ENCODE assay signal across 8 mouse cellular contexts in genomic region chr6:30681935-30682900, GRCm38 (mm10). TPM values are rescaled to one million over a fixed set of nuclear protein-coding genes. Genes with fewer than 3 reads are reported as not detected.
DNase-seq lines count a peak whose midpoint lies in the region; ATAC-seq lines count a peak whose summit lies in the region.

No protein-coding gene starts in this region.

- no peaks in the 10 kb centered on the region for H3K36me3 ChIP-seq in forebrain, embryonic 12.5 days (replicated peaks)
- no peaks in the 10 kb centered on the region for H3K36me3 ChIP-seq in forebrain, embryonic 15.5 days
- no peaks in the 10 kb centered on the region for H3K36me3 ChIP-seq in heart, embryonic 14.5 days (ENCODE audit: control insufficient read depth, insufficient read depth, low read length)

- H3K4me1 ChIP-seq in forebrain, embryonic 12.5 days = peaks cover 29% of the 10 kb centered on the region
- H3K4me1 ChIP-seq in forebrain, embryonic 15.5 days = peaks cover 19% of the 10 kb centered on the region
- peaks cover 5 to 8% of the 10 kb centered on the region in 2 experiments; a peak in 2 of 4 replicates for H3K4me1 ChIP-seq in heart, embryonic 14.5 days (ENCODE audit: control insufficient read depth in 2 of 2, insufficient read depth in 2 of 2, low read length in 2 of 2)

- H3K27ac ChIP-seq in forebrain, embryonic 12.5 days = peak overlapping the region; percentile 74
- H3K27ac ChIP-seq in forebrain, embryonic 15.5 days (replicated peaks) = no peak overlapping the region
- H3K27ac ChIP-seq in heart, embryonic 14.5 days (replicated peaks in 1 of 2; ENCODE audit: control insufficient read depth in 1 of 2, insufficient read depth in 1 of 2, low read depth in 2 of 2, low read length in 2 of 2) = peak overlapping the region; percentile 46 to 61

- no peaks in the 10 kb centered on the region for H3K9me3 ChIP-seq in forebrain, embryonic 12.5 days
- no peaks in the 10 kb centered on the region for H3K9me3 ChIP-seq in forebrain, embryonic 15.5 days
- no peaks in the 10 kb centered on the region for H3K9me3 ChIP-seq in heart, embryonic 14.5 days (ENCODE audit: control insufficient read depth, low read length)

- no peak overlapping the region for H3K9ac ChIP-seq in forebrain, embryonic 12.5 days
- H3K9ac ChIP-seq in forebrain, embryonic 15.5 days (replicated peaks) = no peak overlapping the region
- H3K9ac ChIP-seq in heart, embryonic 14.5 days (ENCODE audit: low read length) = no peak overlapping the region

- 63% methylated on average over 13 of the region's 13 CpGs for WGBS in forebrain, embryonic 12.5 days
- WGBS in forebrain, embryonic 15.5 days = 62% methylated on average over 13 of the region's 13 CpGs
- 67% methylated on average over 13 of the region's 13 CpGs for WGBS in heart, embryonic 14.5 days

- ATAC-seq in forebrain, embryonic 12.5 days (ENCODE audit: low FRiP score) = no peak
- no peak for ATAC-seq in forebrain, embryonic 15.5 days (replicated peaks)
- no peak; the same call in 1 of the 2 replicates for ATAC-seq in heart, embryonic 14.5 days (ENCODE audit: insufficient number of reproducible peaks, insufficient read depth, low FRiP score, low read depth)
- no peak for ATAC-seq in CD4-positive, CD25-positive, alpha-beta regulatory T cell, adult 4 months

- no peak overlapping the region for H3K4me2 ChIP-seq in forebrain, embryonic 12.5 days
- no peak overlapping the region for H3K4me2 ChIP-seq in forebrain, embryonic 15.5 days (replicated peaks)
- no peak overlapping the region for H3K4me2 ChIP-seq in heart, embryonic 14.5 days (ENCODE audit: low read length)

- peak; percentile 68 for DNase-seq in embryo, embryonic 10.5 days (ENCODE audit: low spot score)
- DNase-seq in liver = peak; percentile 55
- DNase-seq in ovary, postnatal 36 days (ENCODE audit: low spot score) = no peak
- no peak for DNase-seq in thymus, postnatal 36 days

- no peaks in the 10 kb centered on the region for H3K27me3 ChIP-seq in forebrain, embryonic 12.5 days
- H3K27me3 ChIP-seq in forebrain, embryonic 15.5 days = no peaks in the 10 kb centered on the region
- no peaks in the 10 kb centered on the region for H3K27me3 ChIP-seq in heart, embryonic 14.5 days (ENCODE audit: control insufficient read depth, insufficient read depth, low read length)

- H3K4me3 ChIP-seq in forebrain, embryonic 12.5 days (replicated peaks) = no peak overlapping the region
- no peak overlapping the region for H3K4me3 ChIP-seq in forebrain, embryonic 15.5 days
- no peak overlapping the region for H3K4me3 ChIP-seq in heart, embryonic 14.5 days (ENCODE audit: control insufficient read depth in 1 of 2, insufficient read depth in 1 of 2, low read depth in 1 of 2, low read length in 2 of 2)

RNA-seq across cellular contexts. Expression of gene Cep41, which starts 11.3 kb away (rescaled TPM):
- polyA plus RNA-seq in forebrain, embryonic 12.5 days (2016; fragmentation: Nextera tagmentation; extraction: Ambion mirVana) = 23.3 and 25.1 TPM in 2 replicates
- 14.9 and 17.3 TPM in 2 replicates for polyA plus RNA-seq in forebrain, embryonic 15.5 days (2015; fragmentation: Nextera tagmentation; extraction: Ambion mirVana)
- polyA plus RNA-seq in heart, embryonic 14.5 days (2014; fragmentation: Nextera tagmentation; extraction: Ambion mirVana) = 9.6 and 11.3 TPM in 2 replicates
- polyA plus RNA-seq in CD4-positive, CD25-positive, alpha-beta regulatory T cell, adult 4 months (2017; shearing (Covaris generic)) = 10 to 100 TPM; 11.3 to 12.6 TPM

RNA-seq across cellular contexts. Expression of gene Mest, which starts 41.1 kb away (rescaled TPM):
- 802 and 947 TPM in 2 replicates for polyA plus RNA-seq in forebrain, embryonic 12.5 days (2016; fragmentation: Nextera tagmentation; extraction: Ambion mirVana)
- polyA plus RNA-seq in forebrain, embryonic 15.5 days (2015; fragmentation: Nextera tagmentation; extraction: Ambion mirVana) = 313 and 315 TPM in 2 replicates
- 2,556 and 2,705 TPM in 2 replicates for polyA plus RNA-seq in heart, embryonic 14.5 days (2014; fragmentation: Nextera tagmentation; extraction: Ambion mirVana)
- 1 to 10 TPM; 1.2 to 1.6 TPM for polyA plus RNA-seq in CD4-positive, CD25-positive, alpha-beta regulatory T cell, adult 4 months (2017; shearing (Covaris generic))

RNA-seq across cellular contexts. Expression of gene Cpa1, which starts 43.2 kb away (rescaled TPM):
- 0.24 TPM in 1 of 2 replicates, not detected in the other for polyA plus RNA-seq in forebrain, embryonic 12.5 days (2016; fragmentation: Nextera tagmentation; extraction: Ambion mirVana)
- polyA plus RNA-seq in forebrain, embryonic 15.5 days (2015; fragmentation: Nextera tagmentation; extraction: Ambion mirVana) = 0.48 and 0.61 TPM in 2 replicates
- polyA plus RNA-seq in heart, embryonic 14.5 days (2014; fragmentation: Nextera tagmentation; extraction: Ambion mirVana) = 4.5 TPM in 2 replicates
- not detected for polyA plus RNA-seq in CD4-positive, CD25-positive, alpha-beta regulatory T cell, adult 4 months (2017; shearing (Covaris generic))

Comparison
In these comparisons a context has a peak if more than half of its experiments do, and no peak if none do; other contexts are left out.
1. DNase-seq: peak in embryo, embryonic 10.5 days (single experiment) and liver (single experiment); none in ovary, postnatal 36 days (single experiment) and thymus, postnatal 36 days (0 of 2).
2. RNA of gene Mest, which starts 41.1 kb away (polyA plus RNA-seq): 2,556 to 2,705 TPM in heart, embryonic 14.5 days, 802 to 947 TPM in forebrain, embryonic 12.5 days and 313 to 315 TPM in forebrain, embryonic 15.5 days; 1.2 to 1.6 TPM in CD4-positive, CD25-positive, alpha-beta regulatory T cell, adult 4 months; every median in the first group is over 100 times any median in the second.